Mouse (Mus musculus) gastrocnemius, adult 2 months (tissue): ENCODE data around the gene Ddah2. TPM values are rescaled to one million over a fixed set of nuclear protein-coding genes. Genes with fewer than 3 reads are reported as not detected.
"Not testable (repeated sequence)": the region's sequence is repeated elsewhere in the genome, so short reads cannot be mapped to it uniquely, and the experiment has no call there.

Source experiments
- DNase-seq: peaks from one replicate; pipeline ENCODE4 v3.0.0; 2022
- H3K27ac ChIP-seq: fragments of 200-600 bp; 2 replicates; pipeline ENCODE4 v1.8.1; 2022; ENCODE audit warnings: mild to moderate bottlenecking
- H3K4me3 ChIP-seq: fragments of 200-600 bp; 2 replicates; pipeline ENCODE4 v1.8.1; 2022; ENCODE audit warnings: mild to moderate bottlenecking, moderate library complexity
- CTCF ChIP-seq: fragments of 200-600 bp; IDR thresholded peaks from 2 replicates; pipeline ENCODE4 v1.8.1; 2022; ENCODE audit warnings: antibody characterized with exemption, mild to moderate bottlenecking, moderate library complexity
- intact Hi-C: fragments of 180-260 bp; cut with DNase I; formaldehyde crosslinking; loops from one replicate; pipeline ENCODE4 v1.15.1; 2025
- total RNA-seq, 2 experiments: library from RNA; stranded (reverse); gene quantifications; 2 replicates each; pipeline ENCODE4 v1.2.3; 2021

Ddah2 gene
- total RNA-seq, 2 experiments from 2014 or later = 6.9 to 9.3 TPM

DNA sequence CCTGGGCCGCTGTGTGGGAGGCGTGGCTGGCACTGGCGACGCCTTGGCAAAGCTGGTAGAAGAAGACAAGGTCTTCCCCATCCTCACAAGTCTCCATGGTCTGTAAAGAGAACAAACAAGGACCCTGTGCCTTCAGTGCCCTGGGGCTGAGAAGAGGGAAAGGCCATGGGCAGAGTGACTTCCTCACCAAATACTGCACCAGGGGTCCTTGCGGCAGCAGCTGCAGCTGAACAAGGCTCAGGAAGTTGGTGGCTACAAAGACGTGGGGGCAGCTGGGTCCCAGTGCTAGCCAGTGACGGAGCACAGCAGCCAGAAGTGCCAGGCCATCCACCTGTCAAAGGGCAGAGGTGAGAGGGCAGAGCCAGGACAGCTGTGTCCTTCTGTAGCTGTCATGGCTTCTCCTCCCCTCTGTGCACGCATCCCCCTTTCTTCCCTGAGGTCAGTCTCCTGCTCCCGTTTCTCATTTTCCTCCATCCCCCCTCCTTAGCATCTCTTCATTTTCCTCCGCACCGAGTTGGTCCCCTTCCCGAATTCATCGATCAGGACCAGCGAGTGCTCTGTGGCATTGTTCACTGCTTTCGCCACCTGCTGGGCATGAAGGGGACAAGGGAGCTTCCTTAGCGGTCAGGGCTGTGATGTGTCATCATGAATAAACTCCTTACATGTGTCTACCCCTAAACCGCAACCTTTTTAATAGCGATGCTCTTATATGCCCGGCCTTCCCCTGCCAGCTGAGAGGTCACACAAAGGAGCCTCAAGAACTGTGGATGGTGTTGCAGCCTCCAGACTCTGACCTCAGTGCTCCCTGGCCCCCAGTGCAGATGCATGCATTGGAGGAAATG is 28.9 kb upstream of the Ddah2 start:
- H3K4me3 ChIP-seq = no peak overlapping the region
- intact Hi-C loops = loop anchor here (10.0 kb wide), 1 partner anchor 205 kb away; the partner anchor contains the start of genes Atp6v1g2 and Nfkbil1
- H3K27ac ChIP-seq = no peak overlapping the region
- peak; percentile 49 for TF ChIP-seq CTCF
- DNase-seq = peak; percentile 19

DNA sequence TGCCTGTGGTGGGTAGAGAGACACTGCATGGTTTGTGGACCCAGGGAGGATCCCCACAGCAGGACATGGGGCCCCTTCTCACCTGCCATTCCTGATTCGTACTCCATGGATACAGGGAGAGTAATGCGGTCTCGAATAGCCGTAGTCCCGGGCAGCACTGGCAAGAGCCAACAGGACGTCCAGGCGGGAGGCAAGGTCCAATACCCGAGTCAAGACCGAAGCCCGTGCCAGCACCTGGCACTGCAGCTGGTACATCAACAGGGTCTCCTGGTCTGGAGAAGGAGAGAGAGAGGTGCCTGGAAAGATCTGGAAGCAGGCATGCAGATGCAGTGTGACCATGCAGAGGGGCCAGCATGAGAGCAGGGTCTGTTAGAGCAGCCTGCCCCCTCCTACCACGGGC is 27.6 kb upstream of the Ddah2 start:
- DNase-seq = peak; percentile 15
- intact Hi-C loops = no loop called here
- Histone ChIP-seq H3K4me3 (no peak overlapping the region), H3K27ac (no peak overlapping the region)
- TF ChIP-seq CTCF = no peak

DNA sequence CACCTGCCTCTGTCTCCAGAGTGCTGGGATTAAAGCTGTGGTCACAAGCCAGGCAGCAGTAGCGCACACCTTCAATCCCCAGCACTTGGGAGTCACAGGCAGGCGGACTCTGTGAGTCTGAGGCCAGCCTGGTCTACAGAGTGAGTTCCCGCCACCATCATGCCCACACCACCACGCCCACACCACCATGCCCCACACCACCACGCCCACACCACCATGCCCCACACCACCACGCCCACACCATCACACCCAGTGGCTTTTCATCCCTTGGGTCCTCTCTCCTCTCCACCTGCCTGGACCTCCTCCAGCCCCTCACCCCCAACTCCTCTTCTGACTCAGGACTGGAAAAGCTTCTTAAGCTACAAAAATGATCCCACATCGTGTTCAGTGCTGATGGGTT is 27.0 kb upstream of the Ddah2 start:
- no peak overlapping the region for H3K27ac ChIP-seq
- TF ChIP-seq CTCF = no peak
- intact Hi-C loops = no loop called here
- H3K4me3 ChIP-seq = no peak overlapping the region
- peak; percentile 15 for DNase-seq

DNA sequence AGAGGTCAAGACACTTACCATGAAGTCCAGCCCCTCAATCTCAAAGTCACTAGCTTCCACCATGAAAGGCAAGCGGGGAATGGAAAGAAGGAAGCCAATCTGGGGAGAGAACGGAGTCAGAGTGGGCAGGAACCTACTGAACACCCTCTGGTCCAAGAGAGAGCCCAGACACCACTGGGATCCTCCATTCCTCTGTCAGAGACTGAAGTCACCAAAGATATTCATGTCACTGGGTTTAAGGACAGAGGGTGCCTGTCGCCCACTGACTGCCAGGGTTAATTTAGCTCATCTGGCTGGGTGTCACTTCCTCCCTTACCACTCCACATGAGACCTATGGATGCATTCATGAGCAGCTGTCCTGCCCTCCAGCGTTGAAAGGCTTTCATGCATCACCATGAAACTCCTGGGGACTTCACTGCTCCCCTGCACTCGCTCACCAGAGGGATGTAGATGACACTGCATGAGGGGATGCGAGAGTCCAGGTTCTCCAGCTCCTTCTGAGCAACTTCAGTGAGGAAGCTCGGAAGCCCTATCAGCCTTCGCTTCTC is 26.4 kb upstream of the Ddah2 start:
- TF ChIP-seq CTCF = no peak
- intact Hi-C loops = no loop called here
- no peak overlapping the region for H3K4me3 ChIP-seq
- DNase-seq = no peak
- H3K27ac ChIP-seq = no peak overlapping the region

DNA sequence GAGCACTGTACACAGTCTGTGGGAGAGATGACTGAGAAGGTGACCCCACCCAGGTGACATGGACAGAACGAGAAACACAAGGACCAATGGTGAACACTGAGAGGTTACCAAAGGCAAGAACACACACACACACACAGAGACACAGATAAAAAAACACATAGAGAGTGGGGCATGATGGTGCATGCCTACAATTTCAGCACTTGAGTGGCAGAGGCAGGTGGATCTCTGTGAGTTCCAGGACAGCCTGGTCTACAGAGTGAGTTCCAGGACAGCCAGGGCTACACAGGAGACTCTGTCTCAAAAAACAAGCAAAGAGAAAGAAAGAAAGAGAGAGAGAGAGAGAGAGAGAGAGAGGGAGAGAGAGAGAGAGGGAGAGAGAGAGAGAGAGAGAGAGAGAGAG is 25.1 kb upstream of the Ddah2 start:
- H3K4me3 ChIP-seq, DNase-seq, H3K27ac ChIP-seq, intact Hi-C loops: not testable (repeated sequence)

DNA sequence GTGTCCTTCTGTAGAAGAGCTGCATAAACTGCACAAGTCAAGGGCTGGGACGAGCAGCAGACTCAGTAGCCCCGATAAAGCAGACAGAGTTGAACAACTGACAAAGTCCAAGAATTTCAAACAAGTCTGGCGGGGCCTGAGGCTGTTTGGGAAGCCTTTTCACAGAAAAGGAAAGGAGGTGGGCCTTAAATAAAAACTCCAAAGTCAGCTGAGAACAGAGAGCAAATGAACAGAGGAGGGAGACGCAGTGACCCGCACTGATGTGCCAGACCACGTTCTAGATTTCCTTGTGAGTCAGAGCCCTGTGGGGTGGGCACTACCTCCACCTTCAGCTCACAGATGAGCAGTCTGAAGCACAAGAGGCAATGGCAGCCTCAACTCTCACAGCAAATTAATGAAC is 23.9 kb upstream of the Ddah2 start:
- intact Hi-C loops = no loop called here
- no peak overlapping the region for H3K4me3 ChIP-seq
- no peak for DNase-seq
- no peak overlapping the region for H3K27ac ChIP-seq
- no peak for TF ChIP-seq CTCF

DNA sequence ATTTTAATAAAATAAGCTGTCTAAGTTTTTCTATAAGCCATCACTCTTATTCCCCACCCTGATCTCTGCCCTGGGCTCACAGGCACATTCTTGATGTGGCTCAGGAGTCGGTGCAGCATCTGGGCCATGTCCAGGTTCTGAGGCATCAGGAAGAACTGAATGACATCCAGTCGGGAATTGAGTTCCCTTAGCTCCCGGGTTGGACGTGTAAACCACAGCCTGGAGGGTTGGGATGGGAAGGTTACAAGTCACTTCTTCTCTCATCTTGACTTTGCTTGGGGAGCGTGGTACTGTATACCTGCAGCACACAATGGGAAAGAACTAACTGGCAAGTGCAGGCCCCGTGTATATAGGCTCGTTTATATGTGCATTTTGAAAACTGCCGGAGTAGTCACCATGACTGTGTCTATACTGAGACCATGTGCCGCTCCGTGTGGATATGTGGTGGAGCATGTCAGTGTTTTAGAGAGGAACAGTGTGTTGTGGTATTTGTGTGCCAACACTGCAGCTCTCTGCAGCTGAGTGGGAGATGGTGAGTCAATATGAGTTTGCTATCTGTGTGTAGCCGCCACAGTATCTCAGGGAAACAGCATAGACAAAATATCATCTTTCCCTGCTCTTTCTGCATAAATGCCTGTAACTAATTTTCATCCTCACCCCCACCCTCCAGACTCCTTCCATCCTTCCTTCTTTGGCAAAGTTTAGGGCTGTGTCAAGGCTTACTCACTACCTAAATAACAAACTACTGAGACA is 19.5 kb upstream of the Ddah2 start:
- H3K27ac ChIP-seq = no peak overlapping the region
- no peak overlapping the region for H3K4me3 ChIP-seq
- TF ChIP-seq CTCF = no peak
- DNase-seq = no peak
- intact Hi-C loops = no loop called here

DNA sequence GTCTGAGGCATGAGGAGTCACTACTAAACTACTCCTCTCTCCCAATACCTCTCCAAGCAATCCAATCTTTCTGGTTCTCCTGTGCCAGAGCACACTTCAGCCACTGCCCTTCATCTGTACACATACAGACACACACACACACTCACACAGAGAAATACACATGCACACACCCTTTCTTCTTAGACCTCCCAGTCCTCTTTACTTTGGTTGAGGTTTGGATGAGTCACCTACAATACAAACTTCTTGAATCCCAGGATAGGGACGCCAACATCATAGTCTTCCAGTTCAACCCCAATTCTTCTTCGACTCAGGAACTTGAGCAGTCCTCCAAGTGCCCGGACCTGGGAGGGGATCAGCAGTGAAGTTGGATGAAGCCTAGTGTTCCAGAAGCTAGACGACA is 15.0 kb upstream of the Ddah2 start:
- H3K4me3 ChIP-seq = no peak overlapping the region
- intact Hi-C loops = no loop called here
- no peak overlapping the region for H3K27ac ChIP-seq
- DNase-seq = no peak
- no peak for TF ChIP-seq CTCF

DNA sequence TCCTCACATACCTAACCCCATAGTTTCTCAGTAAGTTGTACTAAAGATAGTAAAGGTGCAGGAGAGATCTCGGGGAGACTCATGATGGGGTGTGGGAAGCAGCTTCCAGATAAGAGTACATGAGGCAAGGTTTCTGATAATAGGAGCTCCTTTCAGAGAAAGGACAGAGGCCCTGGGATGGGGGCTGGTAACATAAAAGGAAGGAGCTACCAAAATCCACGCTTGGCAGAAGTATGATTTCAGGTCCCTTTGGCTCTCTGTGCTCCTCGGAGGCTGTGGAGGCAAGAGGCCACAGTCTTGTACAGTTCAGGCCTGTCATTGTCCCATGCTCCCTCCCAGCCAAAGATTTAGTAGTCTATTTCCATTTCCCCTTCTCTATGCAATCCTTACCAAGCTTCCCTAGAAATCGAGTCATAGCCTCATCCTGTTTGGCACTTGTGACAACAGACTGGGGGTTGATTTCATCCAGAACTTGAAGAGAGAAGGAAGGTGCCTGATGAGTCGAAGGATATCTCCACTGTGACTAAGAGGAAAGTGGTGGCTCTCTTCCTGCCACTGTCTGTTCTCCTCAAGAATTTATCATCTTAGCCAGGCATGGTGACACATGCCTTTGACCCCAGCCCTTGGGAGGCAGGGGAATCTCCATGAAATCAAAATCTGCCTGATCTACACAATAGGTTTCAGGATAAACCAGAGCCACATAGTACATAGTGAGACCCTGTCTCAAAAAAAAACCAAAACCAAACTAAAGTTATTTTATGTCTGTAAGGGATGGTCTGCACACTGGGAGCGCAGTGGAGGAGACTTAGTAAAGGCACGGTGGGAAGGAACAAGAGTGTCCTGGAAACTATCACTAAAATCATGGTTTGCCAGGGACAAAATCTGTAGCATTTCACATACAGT is 13.7 kb upstream of the Ddah2 start:
- TF ChIP-seq CTCF = no peak
- Histone ChIP-seq H3K27ac (no peak overlapping the region), H3K4me3 (no peak overlapping the region)
- DNase-seq = no peak
- intact Hi-C loops = no loop called here

DNA sequence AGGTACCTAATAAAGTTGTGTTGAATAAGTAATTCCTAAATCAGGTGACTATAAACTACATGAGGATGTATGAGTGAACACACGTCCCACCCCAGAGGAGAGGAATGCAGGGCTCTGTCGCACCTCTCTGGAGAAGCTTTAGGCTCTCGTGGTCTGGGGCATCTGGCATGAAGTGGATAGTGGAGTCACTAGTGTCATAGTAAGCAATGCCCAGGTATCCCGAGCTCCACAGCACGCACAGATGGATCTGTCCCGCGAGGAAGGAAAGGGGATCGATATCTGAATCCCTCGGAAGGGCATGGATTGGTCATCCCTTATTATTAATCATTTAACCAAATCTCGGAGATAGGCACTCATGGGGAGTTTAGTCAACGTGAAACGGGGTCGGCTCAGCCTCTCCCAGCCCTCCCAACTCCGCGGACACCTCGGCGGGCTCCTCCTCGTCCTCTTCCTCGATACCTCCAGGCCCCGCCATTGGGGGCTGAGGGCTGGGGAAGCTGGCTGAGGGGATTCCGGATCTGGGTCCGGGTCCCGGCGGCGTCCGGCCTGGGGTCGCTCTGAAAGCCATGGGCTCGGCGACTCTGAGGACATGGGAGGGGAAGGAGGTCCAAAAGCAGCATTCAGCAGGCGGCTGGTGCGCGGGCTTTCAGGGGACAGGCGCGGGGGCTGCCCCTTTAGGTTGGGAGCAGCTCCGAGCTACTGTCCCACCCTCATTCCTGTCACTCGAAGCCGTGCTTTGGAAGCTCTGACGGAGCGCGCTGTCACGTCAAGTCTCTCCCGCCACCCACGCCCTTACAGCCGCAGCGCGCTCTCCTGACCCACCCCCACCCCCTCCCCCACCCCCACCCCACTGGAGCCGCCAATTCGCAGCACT is 12.8 kb upstream of the Ddah2 start:
- no peak for TF ChIP-seq CTCF
- peak overlapping the region; percentile 66 for H3K27ac ChIP-seq
- intact Hi-C loops = no loop called here
- no peak for DNase-seq
- H3K4me3 ChIP-seq = peak overlapping the region; percentile 77

DNA sequence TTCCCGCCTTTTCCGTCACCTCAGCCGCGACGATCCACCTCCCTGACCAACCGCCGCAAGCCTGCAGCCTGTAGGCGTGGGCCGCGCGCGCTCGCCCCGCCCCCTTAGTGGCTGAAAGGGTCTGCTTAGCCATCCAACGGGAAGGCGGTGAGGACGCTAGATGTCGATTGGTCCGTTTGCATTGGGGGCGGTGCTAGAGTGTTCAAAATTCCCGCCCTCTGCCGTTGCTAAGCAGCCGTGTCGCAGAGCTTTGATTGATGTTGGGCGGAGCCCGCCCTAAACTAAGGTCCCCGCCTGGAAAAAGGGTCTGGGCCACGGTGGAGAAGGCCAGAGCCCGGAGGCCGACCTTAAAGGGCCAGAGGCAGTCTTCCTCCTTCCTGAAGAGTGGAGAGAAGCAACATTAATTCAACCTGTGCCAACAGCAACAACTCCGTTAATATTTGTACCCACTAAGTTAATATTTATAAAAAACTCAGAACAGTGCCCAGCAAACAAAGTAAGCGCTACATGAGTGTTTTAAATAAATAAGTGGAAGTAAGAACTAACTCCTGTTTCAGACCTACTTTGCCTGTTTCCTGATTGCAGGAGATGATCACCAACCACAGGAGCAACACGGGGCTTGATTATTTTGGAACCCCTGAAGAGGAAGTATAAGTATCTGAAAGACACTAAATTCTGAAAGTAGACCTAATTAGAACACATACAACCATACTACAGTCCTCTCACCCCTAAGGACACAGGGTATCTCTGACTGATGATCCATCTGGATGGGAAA is 12.0 kb upstream of the Ddah2 start, which contains the start of gene Msh5:
Msh5 (minus strand) TSS at position 65 of the 775 bp plus-strand sequence.
- no peak for TF ChIP-seq CTCF
- peak; percentile 97 for DNase-seq
- peak within 1 kb of the TSS; percentile 77 for H3K4me3 ChIP-seq
- intact Hi-C loops = no loop called here
- H3K27ac ChIP-seq = peak within 1 kb of the TSS; percentile 91
